ENCODE assay signal across 11 mouse cellular contexts in the genomic region with DNA sequence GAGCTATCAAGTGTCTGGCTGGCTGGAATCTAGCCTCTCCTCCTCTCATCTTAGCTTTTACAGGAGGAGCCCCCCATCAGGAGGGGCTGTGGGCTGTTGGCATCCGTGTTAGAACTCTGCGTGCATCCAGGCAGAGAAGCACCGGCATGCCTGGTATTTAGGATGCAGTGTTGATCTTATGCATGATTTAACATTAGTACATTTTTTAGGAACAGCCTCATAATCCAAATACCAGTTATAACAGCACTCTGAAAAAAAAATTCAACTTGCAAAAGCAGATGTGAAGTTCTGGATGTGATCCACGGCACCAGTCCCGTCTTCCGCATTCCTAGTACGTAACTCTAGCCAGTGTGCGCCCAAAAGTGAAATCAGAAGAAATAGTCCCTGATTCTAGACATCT. TPM values are rescaled to one million over a fixed set of nuclear protein-coding genes. Genes with fewer than 3 reads are reported as not detected.
DNase-seq lines count a peak whose midpoint lies in the region; ATAC-seq lines count a peak whose summit lies in the region.
"Had no signal": no experiment of that assay in that cellular context is flagged by ENCODE, and none has a peak within 500 bp of the region (broad histone marks: within the 10 kb centered on the region; RNA-seq: fewer than 3 reads in every experiment).

No protein-coding gene starts in this region.

- H3K27me3 ChIP-seq in lung, embryonic 16.5 days (ENCODE audit: control insufficient read depth, insufficient read depth, low read depth, low read length): no peaks in the 10 kb centered on the region
- no peaks in the 10 kb centered on the region for H3K27me3 ChIP-seq in forebrain, embryonic 12.5 days
- H3K27me3 ChIP-seq: forebrain, embryonic 15.5 days had no signal

- intact Hi-C loops in heart, postnatal 14 days (cut with DNase I): no loop called here

- ATAC-seq in lung, embryonic 16.5 days (ENCODE audit: low read depth): peak; percentile 59
- no peak for ATAC-seq in forebrain, embryonic 12.5 days (ENCODE audit: low FRiP score)
- no peak for ATAC-seq in CD4-positive, CD25-positive, alpha-beta regulatory T cell, adult 4 months
- ATAC-seq: forebrain, embryonic 15.5 days; hindbrain, postnatal 0 days had no signal

- H3K27ac ChIP-seq in lung, embryonic 16.5 days (ENCODE audit: low read length): no peak overlapping the region
- H3K27ac ChIP-seq in forebrain, embryonic 12.5 days: no peak overlapping the region
- H3K27ac ChIP-seq: forebrain, embryonic 15.5 days; hindbrain, postnatal 0 days had no signal

- no peaks in the 10 kb centered on the region for H3K36me3 ChIP-seq in lung, embryonic 16.5 days (ENCODE audit: control insufficient read depth, insufficient read depth, low read length)
- no peaks in the 10 kb centered on the region for H3K36me3 ChIP-seq in forebrain, embryonic 12.5 days (replicated peaks)
- H3K36me3 ChIP-seq: forebrain, embryonic 15.5 days; G1E had no signal

- H3K4me2 ChIP-seq in lung, embryonic 16.5 days (ENCODE audit: low read depth, low read length): no peak overlapping the region
- no peak overlapping the region for H3K4me2 ChIP-seq in forebrain, embryonic 12.5 days
- H3K4me2 ChIP-seq: forebrain, embryonic 15.5 days had no signal

- DNase-seq in 3T3-L1 (ENCODE audit: low read depth, low spot score) (peak; percentile 95), adipocyte (ENCODE audit: low spot score) (peak; percentile 78)
- DNase-seq in heart, postnatal 14 days: peak; percentile 35 to 45
- no peak for DNase-seq in adrenal gland, postnatal 14 days

- WGBS in lung, embryonic 16.5 days: 59% methylated on average over 8 of the region's 8 CpGs
- WGBS in forebrain, embryonic 12.5 days: 86% methylated on average over 8 of the region's 8 CpGs

- H3K9ac ChIP-seq in lung, embryonic 16.5 days (ENCODE audit: low read length): no peak overlapping the region
- H3K9ac ChIP-seq in forebrain, embryonic 12.5 days: no peak overlapping the region
- H3K9ac ChIP-seq: forebrain, embryonic 15.5 days had no signal

- H3K4me1 ChIP-seq in lung, embryonic 16.5 days (replicated peaks; ENCODE audit: control insufficient read depth, insufficient read depth, low read length): peaks cover 6% of the 10 kb centered on the region; the same call in 1 of the 2 replicates
- no peaks in the 10 kb centered on the region for H3K4me1 ChIP-seq in forebrain, embryonic 12.5 days
- H3K4me1 ChIP-seq: forebrain, embryonic 15.5 days had no signal

- no peak overlapping the region for H3K4me3 ChIP-seq in lung, embryonic 16.5 days (ENCODE audit: low read length)
- H3K4me3 ChIP-seq in forebrain, embryonic 12.5 days (replicated peaks): no peak overlapping the region
- H3K4me3 ChIP-seq: forebrain, embryonic 15.5 days had no signal

- H3K9me3 ChIP-seq in lung, embryonic 16.5 days (ENCODE audit: control insufficient read depth, low read length): no peaks in the 10 kb centered on the region
- H3K9me3 ChIP-seq in forebrain, embryonic 12.5 days: no peaks in the 10 kb centered on the region
- H3K9me3 ChIP-seq: forebrain, embryonic 15.5 days; G1E had no signal

RNA-seq across cellular contexts. Expression of gene Ankrd55, which starts 52.0 kb away (rescaled TPM):
- total RNA-seq in heart, postnatal 14 days (2021): under 1 TPM; 0.19 to 0.29 TPM
- polyA plus RNA-seq in lung, embryonic 16.5 days (2015; fragmentation: Nextera tagmentation; extraction: Ambion mirVana): 0.08 TPM in 1 of 2 replicates, not detected in the other
- polyA plus RNA-seq in forebrain, embryonic 12.5 days (2016; fragmentation: Nextera tagmentation; extraction: Ambion mirVana): 1.0 and 1.3 TPM in 2 replicates
- 10 to 100 TPM; 12.1 to 14.6 TPM for polyA plus RNA-seq in CD4-positive, CD25-positive, alpha-beta regulatory T cell, adult 4 months (2017; shearing (Covaris generic))
- total RNA-seq in adrenal gland, postnatal 14 days (2021): 3.8 and 4.4 TPM in 2 replicates
- total RNA-seq: common myeloid progenitor, adult 5-6 weeks had no signal
- polyA plus RNA-seq: G1E had no signal
